Mouse (Mus musculus) hindbrain, embryonic 16.5 days (tissue): ENCODE measurements at regions not wholly inside any gene's neighbourhood (a gene's known extent, or its start where the extent isn't known, plus 50 kb on each side); places are given as distances from the start of the nearest gene placed in this dataset.

Experiments used
- ATAC-seq: fragments of 200-750 bp; cut with Nextera tagmentation; 2 replicates; pipeline ENCODE4 v1.8.0; 2017; ENCODE audit warnings: moderate TSS enrichment, moderate library complexity
- H3K27ac ChIP-seq: fragments of 300-500 bp; sonication (generic); 2 replicates; pipeline ENCODE4 v1.5.1; 2014; ENCODE audit warnings: low read depth, mild to moderate bottlenecking, control low read depth, low read length, moderate library complexity
- H3K27me3 ChIP-seq: fragments of 300-500 bp; sonication (generic); replicated peaks from 2 replicates; pipeline ENCODE4 v1.6.1; 2014; ENCODE audit warnings: low read length; ENCODE audit not compliant: control insufficient read depth, insufficient read depth
- H3K36me3 ChIP-seq: fragments of 300-500 bp; sonication (generic); 2 replicates; pipeline ENCODE4 v1.6.1; 2014; ENCODE audit warnings: mild to moderate bottlenecking, low read length, moderate library complexity, mixed read lengths; ENCODE audit not compliant: control insufficient read depth, insufficient read depth
- H3K4me1 ChIP-seq: fragments of 300-500 bp; sonication (generic); 2 replicates; pipeline ENCODE4 v1.6.1; 2014; ENCODE audit warnings: low read depth, low read length; ENCODE audit not compliant: control insufficient read depth, insufficient read depth
- H3K4me2 ChIP-seq: fragments of 300-500 bp; sonication (generic); 2 replicates; pipeline ENCODE4 v1.6.1; 2014; ENCODE audit warnings: mild to moderate bottlenecking, low read length, control low read depth, moderate library complexity
- H3K4me3 ChIP-seq: fragments of 300-500 bp; sonication (generic); 2 replicates; pipeline ENCODE4 v1.5.1; 2014; ENCODE audit warnings: mild to moderate bottlenecking, low read length, control low read depth, moderate library complexity
- H3K9ac ChIP-seq: fragments of 300-500 bp; sonication (generic); 2 replicates; pipeline ENCODE4 v1.6.1; 2014; ENCODE audit warnings: low read depth, mild to moderate bottlenecking, control low read depth, low read length, moderate library complexity
- H3K9me3 ChIP-seq: fragments of 300-500 bp; sonication (generic); 2 replicates; pipeline ENCODE4 v1.6.1; 2014; ENCODE audit warnings: mild to moderate bottlenecking, low read length, moderate library complexity; ENCODE audit not compliant: control insufficient read depth
- WGBS: fragments of 180-500 bp; shearing (Covaris S2); extraction: QIAGEN DNeasy Blood & Tissue Kit; methylation state at CpG from one replicate; pipeline ENCODE4 v1.1.7; 2014; 5-methylcytosine and 5-hydroxymethylcytosine counted together

DNA sequence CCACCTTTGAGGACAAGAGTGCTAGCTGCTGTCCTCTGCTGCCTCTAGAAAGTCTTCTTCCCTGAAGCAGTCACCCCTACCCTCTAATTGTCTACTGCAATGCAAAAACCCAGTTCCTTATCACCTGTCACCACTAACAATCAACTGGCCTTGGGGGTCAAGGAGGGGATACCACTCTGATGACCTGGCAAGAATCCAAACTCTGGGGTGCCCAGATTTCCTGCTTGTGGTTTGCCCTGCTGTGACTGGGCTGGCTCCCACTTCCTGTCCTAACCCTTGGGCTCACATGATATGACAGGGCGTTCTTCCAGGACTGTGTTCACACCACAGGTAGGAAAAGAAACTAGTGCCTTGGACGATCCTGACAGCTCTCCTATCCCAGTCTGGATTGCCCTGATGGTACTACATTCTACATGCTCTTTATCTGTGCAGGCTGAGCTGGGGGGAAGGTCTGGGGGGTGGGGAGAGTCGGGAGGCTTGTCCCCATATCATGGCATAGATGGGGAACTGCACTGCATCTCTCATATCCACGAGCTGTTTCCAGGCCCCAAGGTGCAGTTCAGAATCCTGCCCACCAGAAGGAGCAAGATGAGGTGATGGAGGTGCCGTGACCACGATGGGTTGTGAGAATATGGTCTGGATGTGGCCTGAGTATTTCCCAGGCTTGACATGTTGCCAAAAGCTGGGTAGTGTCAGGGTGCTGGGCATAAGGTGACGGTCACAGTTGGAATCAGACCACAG is 81.0 kb downstream of the Maf start:
- Histone ChIP-seq H3K36me3 (no peaks in the 10 kb centered on the region), H3K4me2 (no peak overlapping the region), H3K4me1 (no peaks in the 10 kb centered on the region), H3K27ac (no peak overlapping the region), H3K9me3 (no peaks in the 10 kb centered on the region), H3K27me3 (no peaks in the 10 kb centered on the region), H3K4me3 (no peak overlapping the region), H3K9ac (no peak overlapping the region)
- WGBS: 89% methylated on average over 7 of the region's 7 CpGs
- no peak for ATAC-seq

DNA sequence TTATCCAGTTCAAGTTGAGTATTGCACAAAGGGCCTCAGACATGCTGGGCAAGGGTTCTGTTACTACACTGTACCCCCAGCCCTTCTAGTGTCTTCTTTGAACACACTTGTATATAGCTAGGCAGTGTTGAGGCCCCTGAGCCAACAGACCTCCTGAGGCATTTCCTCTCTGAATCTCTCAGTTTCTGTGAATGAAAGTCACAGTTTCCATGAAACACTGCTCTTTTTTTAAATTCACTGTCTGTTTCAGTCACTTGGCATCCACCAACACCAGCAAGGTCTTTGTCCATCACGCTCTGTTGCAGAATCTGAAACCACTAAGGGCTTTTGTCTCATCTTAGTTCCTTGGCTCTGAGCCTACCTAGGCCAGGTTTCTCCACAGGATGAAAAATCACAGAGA is 82.5 kb downstream of the Maf start:
- no peaks in the 10 kb centered on the region for H3K4me1 ChIP-seq
- ATAC-seq: no peak
- WGBS: 75% methylated on average over 1 of the region's 1 CpGs

DNA sequence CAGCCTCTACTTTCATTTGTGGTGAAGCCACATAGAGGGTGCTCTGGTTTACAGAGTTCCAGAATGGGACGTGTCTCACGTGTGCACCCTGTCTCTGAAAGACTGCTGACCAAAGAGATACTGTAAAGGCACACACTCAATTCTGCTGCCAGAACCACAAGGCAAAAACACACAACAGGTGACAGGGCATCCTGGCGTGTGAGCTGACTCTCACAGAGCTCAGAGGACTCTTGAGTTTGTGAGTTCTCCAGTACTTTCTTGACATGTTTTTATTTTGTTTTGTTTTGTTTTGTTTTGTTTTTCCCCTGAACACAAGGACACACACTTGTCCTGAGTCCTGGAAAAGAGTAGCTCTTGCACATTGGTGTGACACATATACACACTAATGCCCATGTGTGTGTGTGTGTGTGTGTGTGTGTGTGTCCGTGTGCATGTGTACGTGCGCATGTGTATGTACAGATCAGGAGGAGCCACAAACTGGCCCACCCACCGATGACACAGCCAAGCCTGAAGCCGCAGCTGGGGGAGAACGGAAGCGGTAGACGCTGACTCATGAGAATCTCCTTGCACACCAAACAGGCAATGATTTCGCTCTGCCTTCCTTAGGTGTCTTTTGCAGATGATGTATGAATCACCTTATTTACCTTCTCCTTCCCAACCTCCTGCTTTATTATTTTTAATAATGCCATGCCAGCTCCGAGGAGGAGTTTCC is 89.4 kb downstream of the Maf start:
- Histone ChIP-seq H3K27ac (no peak overlapping the region), H3K9me3 (no peaks in the 10 kb centered on the region), H3K36me3 (no peaks in the 10 kb centered on the region), H3K4me1 (no peaks in the 10 kb centered on the region), H3K4me2 (no peak overlapping the region), H3K4me3 (no peak overlapping the region), H3K27me3 (no peaks in the 10 kb centered on the region), H3K9ac (no peak overlapping the region)
- ATAC-seq: no peak
- WGBS: 81% methylated on average over 13 of the region's 13 CpGs

More for the DNA sequence above, 82.5 kb downstream of the Maf start:
- Histone ChIP-seq H3K4me2 (no peak overlapping the region), H3K9me3 (no peaks in the 10 kb centered on the region), H3K36me3 (no peaks in the 10 kb centered on the region), H3K9ac (no peak overlapping the region), H3K27me3 (no peaks in the 10 kb centered on the region), H3K4me3 (no peak overlapping the region), H3K27ac (no peak overlapping the region)

DNA sequence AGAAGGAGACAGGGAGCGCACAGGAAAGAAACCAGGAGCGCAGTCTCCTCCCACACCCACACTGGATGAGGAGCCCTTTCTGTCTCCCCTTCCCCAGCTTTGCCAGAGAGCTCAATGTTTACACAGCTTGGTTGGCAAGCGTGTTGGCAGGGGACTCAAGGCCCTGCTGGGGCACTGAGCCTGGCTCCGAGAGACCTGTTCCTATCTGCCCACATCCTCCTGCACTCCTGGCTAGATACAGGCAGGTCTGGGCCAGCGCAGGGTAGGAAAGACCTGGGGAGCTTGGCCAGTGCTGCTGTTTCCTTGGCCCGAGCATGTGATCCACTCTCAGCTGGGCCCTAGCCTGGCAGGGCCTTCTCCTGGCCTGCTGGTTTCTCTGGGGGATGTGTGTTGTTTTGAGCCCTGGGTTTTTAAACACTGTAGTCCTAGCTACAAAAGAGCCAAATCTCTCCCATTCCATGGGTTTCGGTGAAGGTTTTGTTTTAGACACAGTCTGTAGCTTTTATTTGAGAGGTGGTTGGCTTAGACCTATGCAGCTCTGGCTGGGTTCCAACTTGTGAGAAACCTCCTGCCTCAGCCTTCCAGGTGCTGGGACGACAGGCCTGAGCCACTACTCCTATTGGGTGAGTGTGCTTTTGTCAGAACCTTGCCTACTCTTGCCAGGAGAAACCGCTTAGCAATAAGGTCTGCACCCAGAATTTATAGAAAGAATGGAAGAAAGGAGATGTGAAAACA is 90.6 kb downstream of the Maf start:
- peak; percentile 75; the same call in 1 of the 2 replicates for ATAC-seq
- Histone ChIP-seq H3K27me3 (no peaks in the 10 kb centered on the region), H3K36me3 (no peaks in the 10 kb centered on the region), H3K27ac (no peak overlapping the region), H3K9me3 (no peaks in the 10 kb centered on the region), H3K4me1 (no peaks in the 10 kb centered on the region), H3K4me3 (no peak overlapping the region), H3K9ac (no peak overlapping the region), H3K4me2 (no peak overlapping the region)
- 84% methylated on average over 9 of the region's 9 CpGs for whole genome bisulfite sequencing

DNA sequence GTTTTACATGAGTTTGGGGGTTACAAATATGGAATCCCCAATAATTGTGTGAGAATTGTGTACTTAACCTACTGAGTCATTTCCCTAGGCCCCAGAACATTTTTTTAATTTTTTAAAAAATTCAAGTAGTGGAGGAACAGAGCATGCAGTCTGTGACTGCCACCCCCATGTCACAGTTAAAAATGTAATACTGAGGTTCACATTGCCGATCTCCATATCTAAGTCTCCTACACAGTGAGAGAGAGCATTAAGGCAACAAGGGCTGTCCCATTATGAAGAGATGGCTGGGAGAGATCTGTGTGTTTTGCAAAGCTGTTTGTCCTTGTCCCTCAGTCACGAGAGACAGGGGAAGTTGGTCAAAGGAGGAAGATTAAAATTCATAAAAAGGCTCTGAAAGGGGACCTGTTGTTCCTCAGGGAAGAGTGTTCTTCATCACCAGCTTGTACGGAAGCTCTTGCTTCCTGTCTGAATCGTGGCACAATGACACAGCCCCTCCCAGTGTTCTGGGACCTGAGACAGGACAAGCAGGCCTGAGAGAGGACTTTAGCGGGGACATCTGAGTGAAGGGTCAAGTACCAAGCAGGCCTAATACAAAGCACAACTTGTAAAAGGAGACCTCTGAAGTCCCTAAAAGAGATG is 93.5 kb downstream of the Maf start:
- H3K36me3 ChIP-seq: no peaks in the 10 kb centered on the region
- WGBS: 74% methylated on average over 5 of the region's 5 CpGs
- no peaks in the 10 kb centered on the region for H3K27me3 ChIP-seq
- no peak overlapping the region for H3K4me3 ChIP-seq
- H3K9me3 ChIP-seq: no peaks in the 10 kb centered on the region
- H3K27ac ChIP-seq: no peak overlapping the region
- ATAC-seq: no peak
- H3K4me2 ChIP-seq: no peak overlapping the region
- H3K4me1 ChIP-seq: no peaks in the 10 kb centered on the region
- H3K9ac ChIP-seq: no peak overlapping the region

DNA sequence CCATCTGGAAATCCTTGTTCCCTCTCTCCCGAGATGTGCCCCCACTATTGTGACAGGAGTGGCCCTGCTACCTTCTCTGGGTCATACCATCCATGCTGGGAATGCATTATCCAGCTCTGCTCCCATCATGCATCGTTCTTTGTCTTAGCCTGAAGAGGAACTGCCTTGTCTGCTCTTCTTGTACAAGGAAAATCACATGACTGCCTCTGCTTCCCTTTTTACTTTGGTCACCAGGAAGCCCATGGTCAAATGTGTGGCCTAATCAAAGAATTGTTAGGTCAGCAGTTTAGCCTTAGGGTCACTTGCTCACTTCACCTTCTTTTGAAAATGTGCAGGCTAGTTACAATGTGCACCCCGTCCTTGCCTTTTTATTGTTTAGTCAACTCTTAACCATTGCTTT is 95.5 kb downstream of the Maf start:
- Histone ChIP-seq H3K9me3 (no peaks in the 10 kb centered on the region), H3K36me3 (no peaks in the 10 kb centered on the region), H3K9ac (no peak overlapping the region), H3K4me3 (no peak overlapping the region), H3K27me3 (no peaks in the 10 kb centered on the region), H3K27ac (no peak overlapping the region), H3K4me1 (no peaks in the 10 kb centered on the region), H3K4me2 (no peak overlapping the region)
- WGBS: 79% methylated on average over 3 of the region's 3 CpGs
- ATAC-seq: no peak

DNA sequence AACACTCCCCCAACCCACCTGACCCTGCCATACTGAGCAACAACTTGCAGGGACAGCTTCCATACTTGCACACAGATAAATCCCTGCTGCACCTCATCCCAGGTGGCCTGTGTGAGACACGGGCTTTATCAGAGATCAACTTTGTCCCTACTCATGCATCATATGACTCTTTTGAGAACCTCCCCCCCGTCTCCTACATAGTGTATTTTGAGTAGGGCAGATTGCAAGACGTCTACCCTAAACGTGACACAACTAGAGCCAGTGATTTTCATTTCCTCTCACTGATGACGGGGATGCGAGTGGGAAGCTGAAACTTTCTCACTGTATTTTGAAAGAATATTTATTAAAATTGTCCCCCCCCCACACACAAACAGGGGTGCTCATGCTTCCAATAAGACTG is 107.8 kb downstream of the Maf start:
- H3K4me3 ChIP-seq: no peak overlapping the region
- 93% methylated on average over 6 of the region's 6 CpGs for WGBS
- H3K4me2 ChIP-seq: no peak overlapping the region
- H3K27me3 ChIP-seq: no peaks in the 10 kb centered on the region
- H3K4me1 ChIP-seq: peaks cover 4% of the 10 kb centered on the region; the same call in 1 of the 2 replicates
- no peak for ATAC-seq
- no peak overlapping the region for H3K9ac ChIP-seq
- H3K27ac ChIP-seq: no peak overlapping the region
- no peaks in the 10 kb centered on the region for H3K9me3 ChIP-seq
- H3K36me3 ChIP-seq: no peaks in the 10 kb centered on the region

DNA sequence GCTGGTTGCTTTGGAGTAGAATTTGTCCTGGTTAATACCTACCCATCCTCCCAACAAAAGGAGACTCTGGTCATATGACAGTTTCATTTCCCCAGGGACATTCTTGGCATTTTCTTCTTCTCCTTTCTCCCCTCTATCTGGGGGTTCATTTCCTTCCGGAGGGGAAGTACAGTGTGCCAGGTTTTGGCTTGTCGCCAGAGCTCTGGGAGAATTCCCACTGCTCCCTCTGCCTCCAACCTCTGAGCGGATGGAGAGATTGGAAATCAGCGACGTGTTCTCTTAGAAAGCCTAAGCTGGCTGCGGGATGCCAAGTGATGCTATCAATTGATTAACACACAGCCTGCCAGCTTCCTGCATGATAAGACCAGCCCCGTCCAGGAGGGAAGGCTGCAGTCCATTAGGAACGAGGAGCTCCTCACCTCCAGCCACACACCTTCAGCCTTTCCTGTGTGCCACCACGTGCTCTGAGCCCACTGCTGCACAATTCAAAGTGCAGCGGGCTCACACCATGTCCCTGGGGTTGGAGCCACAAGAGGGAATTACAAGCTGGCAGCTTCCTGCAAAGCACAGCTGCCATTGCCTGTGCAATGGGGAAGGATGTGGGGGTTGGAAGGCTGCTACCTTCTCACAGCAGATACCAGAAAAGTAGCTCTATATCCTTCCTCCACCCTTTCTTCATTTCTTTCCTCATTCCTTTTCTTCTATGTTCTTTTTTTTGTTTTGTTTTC is 110.2 kb downstream of the Maf start:
- Histone ChIP-seq H3K4me2 (peak overlapping the region; percentile 16; the same call in 1 of the 2 replicates), H3K4me3 (no peak overlapping the region), H3K27ac (no peak overlapping the region), H3K27me3 (no peaks in the 10 kb centered on the region), H3K9me3 (no peaks in the 10 kb centered on the region), H3K4me1 (peaks cover 4% of the 10 kb centered on the region; the same call in 1 of the 2 replicates), H3K36me3 (no peaks in the 10 kb centered on the region), H3K9ac (no peak overlapping the region)
- ATAC-seq: peak; percentile 56; the same call in 1 of the 2 replicates
- 35% methylated on average over 10 of the region's 10 CpGs for WGBS
